Mouse (Mus musculus) embryonic facial prominence, embryonic 12.5 days (tissue): Measurements from ENCODE around the gene Rab13. TPM values are rescaled to one million over a fixed set of nuclear protein-coding genes. Genes with fewer than 3 reads are reported as not detected.

Experiments used
- ATAC-seq: fragments of 200-750 bp; cut with Nextera tagmentation; 2 replicates; pipeline ENCODE4 v1.8.0; 2017; ENCODE audit not compliant: insufficient number of reproducible peaks, insufficient read depth, low FRiP score, low TSS enrichment
- H3K27ac ChIP-seq: fragments of 300-500 bp; sonication (generic); 2 replicates; pipeline ENCODE4 v1.5.1; 2016; ENCODE audit warnings: mild to moderate bottlenecking
- H3K27me3 ChIP-seq: fragments of 300-500 bp; sonication (generic); 2 replicates; pipeline ENCODE4 v1.6.1; 2016; ENCODE audit warnings: mild to moderate bottlenecking, moderate library complexity
- H3K36me3 ChIP-seq: fragments of 300-500 bp; sonication (generic); 2 replicates; pipeline ENCODE4 v1.6.1; 2016; ENCODE audit warnings: mild to moderate bottlenecking
- H3K4me1 ChIP-seq: fragments of 300-500 bp; sonication (generic); 2 replicates; pipeline ENCODE4 v1.6.1; 2016
- H3K4me2 ChIP-seq: fragments of 300-500 bp; sonication (generic); replicated peaks from 2 replicates; pipeline ENCODE4 v1.6.1; 2016; ENCODE audit warnings: mild to moderate bottlenecking, moderate library complexity
- H3K4me3 ChIP-seq: fragments of 300-500 bp; sonication (generic); 2 replicates; pipeline ENCODE4 v1.5.1; 2016; ENCODE audit warnings: mild to moderate bottlenecking
- H3K9ac ChIP-seq: fragments of 300-500 bp; sonication (generic); 2 replicates; pipeline ENCODE4 v1.6.1; 2016; ENCODE audit warnings: mild to moderate bottlenecking, moderate library complexity
- H3K9me3 ChIP-seq: fragments of 300-500 bp; sonication (generic); 2 replicates; pipeline ENCODE4 v1.6.1; 2016; ENCODE audit warnings: mild to moderate bottlenecking, moderate library complexity
- WGBS: fragments of 180-500 bp; shearing (Covaris S2); methylation state at CpG from one replicate; pipeline ENCODE4 v1.1.7; 2016; 5-methylcytosine and 5-hydroxymethylcytosine counted together
- polyA plus RNA-seq: library from polyadenylated mRNA; unstranded; fragments of >200 nt; fragmentation: Nextera tagmentation; extraction: Ambion mirVana; gene quantifications from 2 replicates; pipeline ENCODE4 v1.2.1, GENCODE M21; 2016

The Rab13 gene
- polyA plus RNA-seq, 1 experiment from 2014 or later: 30.6 TPM

GRCm38 (mm10) chr3:90211475-90212398, 1.8 kb upstream of the Rab13 start:
- peak overlapping the region; percentile 12; the same call in 1 of the 2 replicates for H3K9ac ChIP-seq
- no peak for ATAC-seq
- 80% methylated on average over 13 of the region's 13 CpGs for WGBS

GRCm38 (mm10) chr3:90212723-90213122, 772 bp upstream of the Rab13 start:
- H3K9me3 ChIP-seq: no peaks in the 10 kb centered on the region
- peak overlapping the region; percentile 89 for H3K4me3 ChIP-seq
- H3K9ac ChIP-seq: peak overlapping the region; percentile 83
- H3K4me1 ChIP-seq: peaks cover 17% of the 10 kb centered on the region
- peaks cover 43% of the 10 kb centered on the region for H3K36me3 ChIP-seq
- no peaks in the 10 kb centered on the region for H3K27me3 ChIP-seq
- peak overlapping the region; percentile 96 for H3K4me2 ChIP-seq
- no peak overlapping the region for H3K27ac ChIP-seq
- no peak for ATAC-seq
- WGBS: 14% methylated on average over 5 of the region's 5 CpGs

More at GRCm38 (mm10) chr3:90211475-90212398, 1.8 kb upstream of the Rab13 start:
- Histone ChIP-seq H3K27me3 (no peaks in the 10 kb centered on the region), H3K4me3 (peak overlapping the region; percentile 89), H3K9me3 (no peaks in the 10 kb centered on the region), H3K4me1 (peaks cover 17% of the 10 kb centered on the region), H3K4me2 (peak overlapping the region; percentile 96), H3K27ac (no peak overlapping the region), H3K36me3 (peaks cover 45% of the 10 kb centered on the region)

DNA sequence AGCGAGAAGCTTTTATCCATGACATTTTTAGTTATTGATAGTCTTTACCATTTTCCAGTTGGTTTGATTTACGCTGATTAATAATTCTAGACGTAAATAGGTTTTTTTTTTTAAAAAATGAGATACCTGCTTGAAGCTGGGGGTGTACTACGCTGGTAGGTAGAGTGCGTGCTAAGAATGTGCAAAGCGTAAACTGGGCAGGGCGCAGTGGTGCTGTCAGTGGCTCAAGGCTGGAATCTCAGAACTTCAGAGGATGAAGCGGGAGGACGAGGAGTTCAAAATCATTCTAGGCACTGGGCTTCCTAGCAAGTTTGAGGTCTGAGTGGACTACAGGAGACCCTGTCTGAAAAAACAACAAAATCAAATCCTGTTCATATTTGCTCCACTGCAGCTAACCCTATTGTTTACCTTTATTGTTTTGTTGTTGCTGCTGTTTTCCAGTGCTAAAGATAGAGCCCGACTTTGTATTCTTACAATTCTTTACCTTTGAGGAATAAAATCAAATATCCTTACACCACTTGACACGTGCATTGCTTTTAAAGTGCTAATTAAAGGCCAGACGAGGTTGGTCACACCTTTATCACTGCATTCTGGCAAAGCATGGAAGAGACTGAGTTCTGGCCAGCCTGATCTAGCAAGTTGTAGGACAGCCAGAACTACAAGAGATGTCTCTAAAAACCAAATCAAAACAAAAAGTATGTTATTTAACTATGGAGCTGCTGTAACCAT, 625 bp downstream of the Rab13 start:
- peaks cover 29% of the 10 kb centered on the region for H3K36me3 ChIP-seq
- H3K9ac ChIP-seq: peak overlapping the region; percentile 7; the same call in 1 of the 2 replicates
- WGBS: 14% methylated on average over 12 of the region's 12 CpGs
- H3K27me3 ChIP-seq: no peaks in the 10 kb centered on the region
- H3K4me1 ChIP-seq: peaks cover 17% of the 10 kb centered on the region
- peak overlapping the region; percentile 89 for H3K4me3 ChIP-seq
- peak overlapping the region; percentile 88 for H3K27ac ChIP-seq
- no peaks in the 10 kb centered on the region for H3K9me3 ChIP-seq
- ATAC-seq: no peak
- peak overlapping the region; percentile 96 for H3K4me2 ChIP-seq

GRCm38 (mm10) chr3:90215825-90216380, 2.4 kb downstream of the Rab13 start:
- H3K27me3 ChIP-seq: no peaks in the 10 kb centered on the region

GRCm38 (mm10) chr3:90220088-90220487, 6.6 kb downstream of the Rab13 start:
- WGBS: 15% methylated on average over 6 of the region's 6 CpGs
- H3K9ac ChIP-seq: peak overlapping the region; percentile 62
- peaks cover 17% of the 10 kb centered on the region for H3K36me3 ChIP-seq
- no peak for ATAC-seq
- no peaks in the 10 kb centered on the region for H3K27me3 ChIP-seq
- peaks cover 12% of the 10 kb centered on the region for H3K4me1 ChIP-seq
- peak overlapping the region; percentile 51 for H3K4me3 ChIP-seq
- peak overlapping the region; percentile 79 for H3K27ac ChIP-seq
- no peaks in the 10 kb centered on the region for H3K9me3 ChIP-seq
- peak overlapping the region; percentile 77 for H3K4me2 ChIP-seq

More at GRCm38 (mm10) chr3:90215825-90216380, 2.4 kb downstream of the Rab13 start:
- Histone ChIP-seq H3K4me2 (no peak overlapping the region), H3K4me3 (no peak overlapping the region), H3K4me1 (peaks cover 17% of the 10 kb centered on the region), H3K9ac (no peak overlapping the region), H3K36me3 (peaks cover 15% of the 10 kb centered on the region), H3K27ac (no peak overlapping the region), H3K9me3 (no peaks in the 10 kb centered on the region)
- 42% methylated on average over 1 of the region's 1 CpGs for WGBS
- no peak for ATAC-seq

GRCm38 (mm10) chr3:90220531-90220951, 7.0 kb downstream of the Rab13 start:
- peaks cover 21% of the 10 kb centered on the region for H3K36me3 ChIP-seq
- peaks cover 12% of the 10 kb centered on the region for H3K4me1 ChIP-seq
- peak overlapping the region; percentile 79 for H3K27ac ChIP-seq
- H3K9me3 ChIP-seq: no peaks in the 10 kb centered on the region
- 1% methylated on average over 19 of the region's 20 CpGs for WGBS
- H3K4me3 ChIP-seq: peak overlapping the region; percentile 51
- H3K9ac ChIP-seq: peak overlapping the region; percentile 62
- peak overlapping the region; percentile 77 for H3K4me2 ChIP-seq
- ATAC-seq: peak; percentile 82
- no peaks in the 10 kb centered on the region for H3K27me3 ChIP-seq

GRCm38 (mm10) chr3:90221123-90221522, 7.6 kb downstream of the Rab13 start:
- Histone ChIP-seq H3K4me3 (peak overlapping the region; percentile 51), H3K9me3 (no peaks in the 10 kb centered on the region), H3K27ac (peak overlapping the region; percentile 79), H3K9ac (peak overlapping the region; percentile 62), H3K27me3 (no peaks in the 10 kb centered on the region), H3K4me1 (peaks cover 12% of the 10 kb centered on the region), H3K4me2 (peak overlapping the region; percentile 77), H3K36me3 (peaks cover 24% of the 10 kb centered on the region)
- 22% methylated on average over 5 of the region's 5 CpGs for WGBS
- ATAC-seq: no peak; the same call in 1 of the 2 replicates

DNA sequence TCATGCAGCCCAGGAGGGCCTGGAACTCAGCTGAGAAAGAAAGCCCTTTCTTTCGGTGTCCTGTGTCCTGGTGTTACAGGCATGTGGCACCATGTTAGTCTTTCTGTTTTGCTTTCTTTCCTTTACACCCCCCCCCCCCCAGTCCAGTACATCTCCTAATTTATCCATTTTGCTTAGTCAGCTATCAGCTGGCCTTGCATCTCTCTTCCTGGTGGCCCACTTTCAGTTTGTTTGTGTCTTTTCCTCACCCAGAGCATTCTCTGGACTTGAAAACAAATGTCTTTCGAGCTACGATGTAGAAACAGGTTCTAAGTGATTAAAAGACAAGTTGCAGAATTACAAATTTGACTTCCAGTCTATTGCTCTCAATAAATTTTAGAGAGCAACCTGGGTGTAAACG, 9.0 kb downstream of the Rab13 start:
- Histone ChIP-seq H3K4me2 (no peak overlapping the region), H3K9ac (no peak overlapping the region), H3K4me3 (no peak overlapping the region), H3K4me1 (peaks cover 12% of the 10 kb centered on the region), H3K27ac (no peak overlapping the region), H3K36me3 (peaks cover 26% of the 10 kb centered on the region), H3K27me3 (no peaks in the 10 kb centered on the region), H3K9me3 (no peaks in the 10 kb centered on the region)
- whole genome bisulfite sequencing: 91% methylated on average over 4 of the region's 4 CpGs
- ATAC-seq: no peak

DNA sequence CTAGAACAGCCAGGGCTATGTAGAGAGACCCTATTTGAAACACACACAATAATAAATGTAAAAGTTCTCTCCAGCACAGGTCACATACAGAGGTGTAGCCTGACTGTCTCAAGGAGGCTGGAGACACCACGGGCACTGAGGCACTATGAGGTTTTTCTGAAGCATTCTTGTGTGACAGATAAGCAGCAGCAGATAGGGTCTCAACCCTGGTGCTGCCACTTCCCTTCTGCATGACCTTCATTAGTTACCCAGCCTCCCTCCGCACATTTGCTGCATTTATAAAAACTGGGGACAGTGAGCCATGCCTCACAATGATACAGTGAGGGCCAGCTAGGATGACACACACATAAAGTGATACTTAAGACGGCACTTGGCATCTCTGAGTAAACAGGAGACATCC, 9.4 kb downstream of the Rab13 start:
- H3K9ac ChIP-seq: no peak overlapping the region
- no peak overlapping the region for H3K4me3 ChIP-seq
- ATAC-seq: no peak

GRCm38 (mm10) chr3:90224331-90224730, 10.8 kb downstream of the Rab13 start:
- no peak for ATAC-seq
- H3K9ac ChIP-seq: no peak overlapping the region
- 86% methylated on average over 10 of the region's 10 CpGs for WGBS
- no peaks in the 10 kb centered on the region for H3K9me3 ChIP-seq
- H3K4me1 ChIP-seq: peaks cover 12% of the 10 kb centered on the region
- no peak overlapping the region for H3K4me2 ChIP-seq
- H3K36me3 ChIP-seq: peaks cover 26% of the 10 kb centered on the region
- no peak overlapping the region for H3K4me3 ChIP-seq
- H3K27ac ChIP-seq: no peak overlapping the region
- no peaks in the 10 kb centered on the region for H3K27me3 ChIP-seq

More for the DNA sequence above, 9.4 kb downstream of the Rab13 start:
- no peaks in the 10 kb centered on the region for H3K27me3 ChIP-seq
- peaks cover 26% of the 10 kb centered on the region for H3K36me3 ChIP-seq
- no peak overlapping the region for H3K27ac ChIP-seq
- no peak overlapping the region for H3K4me2 ChIP-seq
- H3K9me3 ChIP-seq: no peaks in the 10 kb centered on the region
- H3K4me1 ChIP-seq: peaks cover 12% of the 10 kb centered on the region
- 80% methylated on average over 3 of the region's 3 CpGs for WGBS

DNA sequence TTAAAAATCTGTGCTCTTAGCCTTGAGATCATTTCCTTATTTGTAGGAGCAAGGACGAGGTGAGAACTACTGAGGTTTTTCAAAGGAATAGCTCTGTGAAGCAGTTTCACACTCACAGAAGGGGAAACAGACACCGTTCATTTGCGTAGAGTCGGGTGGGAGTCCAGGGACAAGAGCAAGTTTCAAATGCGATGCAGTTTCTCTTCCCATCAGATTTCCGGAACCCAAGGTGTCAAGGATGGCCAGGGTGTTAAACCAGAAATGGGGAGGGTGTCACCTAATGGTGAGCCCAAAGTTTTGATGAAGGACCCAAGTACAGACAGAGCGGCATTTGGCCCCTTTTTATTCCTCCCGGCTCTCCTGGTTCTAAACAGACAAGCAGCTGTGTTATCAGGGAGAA, 17.6 kb downstream of the Rab13 start:
- WGBS: 17% methylated on average over 8 of the region's 8 CpGs
- peak overlapping the region; percentile 80 for H3K4me2 ChIP-seq
- no peak for ATAC-seq
- H3K27me3 ChIP-seq: no peaks in the 10 kb centered on the region
- H3K36me3 ChIP-seq: peaks cover 19% of the 10 kb centered on the region
- H3K4me3 ChIP-seq: peak overlapping the region; percentile 71
- H3K4me1 ChIP-seq: peaks cover 5% of the 10 kb centered on the region
- H3K9ac ChIP-seq: peak overlapping the region; percentile 72; the same call in 1 of the 2 replicates
- peak overlapping the region; percentile 87; the same call in 1 of the 2 replicates for H3K27ac ChIP-seq
- H3K9me3 ChIP-seq: no peaks in the 10 kb centered on the region
